Mouse (Mus musculus) heart, embryonic 14.5 days (tissue): Measurements from ENCODE around the gene Slit3. TPM values are rescaled to one million over a fixed set of nuclear protein-coding genes. Genes with fewer than 3 reads are reported as not detected.

Experiments used
- ATAC-seq: fragments of 200-750 bp; cut with Nextera tagmentation; 2 replicates; pipeline ENCODE4 v1.8.0; 2017; ENCODE audit warnings: low read depth, moderate TSS enrichment; ENCODE audit not compliant: insufficient number of reproducible peaks, insufficient read depth, low FRiP score
- H3K27ac ChIP-seq, 2 experiments: fragments of 200-500 bp in 1 of 2; fragments of 300-500 bp in 1 of 2; sonication (generic) in 1 of 2; replicated peaks in 1 of 2; 2 replicates each; pipeline ENCODE4 v1.5.1; 2012 to 2014; ENCODE audit warnings: low read depth in 2 of 2, low read length in 2 of 2, control low read depth in 1 of 2, mild to moderate bottlenecking in 1 of 2, mixed read lengths in 1 of 2; ENCODE audit not compliant: control insufficient read depth in 1 of 2, insufficient read depth in 1 of 2
- H3K27me3 ChIP-seq: fragments of 300-500 bp; sonication (generic); 2 replicates; pipeline ENCODE4 v1.6.1; 2014; ENCODE audit warnings: mild to moderate bottlenecking, low read length, control low read depth; ENCODE audit not compliant: control insufficient read depth, insufficient read depth
- H3K36me3 ChIP-seq: fragments of 300-500 bp; sonication (generic); 2 replicates; pipeline ENCODE4 v1.6.1; 2014; ENCODE audit warnings: mild to moderate bottlenecking, control low read depth, low read length, mixed read lengths; ENCODE audit not compliant: control insufficient read depth, insufficient read depth
- H3K4me1 ChIP-seq, 2 experiments: fragments of 200-500 bp in 1 of 2; fragments of 300-500 bp in 1 of 2; sonication (generic) in 1 of 2; 2 replicates each; pipeline ENCODE4 v1.6.1; 2012 to 2014; ENCODE audit warnings: low read length in 2 of 2, control low read depth in 1 of 2, mixed read lengths in 1 of 2; ENCODE audit not compliant: control insufficient read depth in 2 of 2, insufficient read depth in 2 of 2
- H3K4me2 ChIP-seq: fragments of 300-500 bp; sonication (generic); 2 replicates; pipeline ENCODE4 v1.6.1; 2014; ENCODE audit warnings: mild to moderate bottlenecking, low read length
- H3K4me3 ChIP-seq, 2 experiments: fragments of 200-500 bp in 1 of 2; fragments of 300-500 bp in 1 of 2; sonication (generic) in 1 of 2; 2 replicates each; pipeline ENCODE4 v1.5.1; 2012 to 2014; ENCODE audit warnings: low read length in 2 of 2, mild to moderate bottlenecking in 2 of 2, control low read depth in 1 of 2, low read depth in 1 of 2, moderate library complexity in 1 of 2; ENCODE audit not compliant: control insufficient read depth in 1 of 2, insufficient read depth in 1 of 2
- H3K9ac ChIP-seq: fragments of 300-500 bp; sonication (generic); 2 replicates; pipeline ENCODE4 v1.6.1; 2014; ENCODE audit warnings: mild to moderate bottlenecking, low read length
- H3K9me3 ChIP-seq: fragments of 300-500 bp; sonication (generic); 2 replicates; pipeline ENCODE4 v1.6.1; 2016; ENCODE audit warnings: low read length, control low read depth; ENCODE audit not compliant: control insufficient read depth
- WGBS: fragments of 180-500 bp; shearing (Covaris S2); extraction: QIAGEN DNeasy Blood & Tissue Kit; methylation state at CpG from one replicate; pipeline ENCODE4 v1.1.7; 2014; 5-methylcytosine and 5-hydroxymethylcytosine counted together
- polyA plus RNA-seq: library from polyadenylated mRNA; unstranded; fragments of >200 nt; fragmentation: Nextera tagmentation; extraction: Ambion mirVana; gene quantifications from 2 replicates; pipeline ENCODE4 v1.2.1, GENCODE M21; 2014

Gene Slit3
- polyA plus RNA-seq, 1 experiment from 2014 or later, result 25.7 TPM

DNA sequence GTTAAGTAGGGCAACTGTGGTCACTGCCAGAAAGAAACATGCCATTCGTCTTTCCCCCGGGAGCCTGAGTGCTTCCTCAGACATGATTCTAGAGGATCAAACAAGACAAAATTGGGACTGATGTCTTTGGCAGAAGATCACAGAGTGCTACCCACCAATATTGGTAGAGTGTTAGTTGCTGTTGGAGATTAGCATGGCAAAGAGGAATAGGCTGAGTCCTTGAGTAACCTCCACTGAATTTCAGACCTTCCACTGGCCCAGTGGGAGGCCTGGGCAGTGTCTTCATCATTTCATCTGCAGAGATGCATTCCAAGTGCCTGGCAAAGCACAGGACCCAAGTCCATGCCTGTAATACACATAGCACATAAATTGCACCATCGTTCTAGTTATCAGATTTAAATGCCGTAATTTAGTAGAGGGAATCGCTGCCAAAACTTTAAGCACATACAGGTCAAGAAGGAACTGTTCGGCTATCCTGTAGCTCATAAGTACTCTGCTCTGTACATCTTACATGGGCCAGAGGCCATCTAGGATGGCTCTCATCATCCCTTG lies 77.6 kb downstream of the Slit3 start:
- no peaks in the 10 kb centered on the region for H3K4me1 ChIP-seq
- no peaks in the 10 kb centered on the region for H3K9me3 ChIP-seq
- no peak for ATAC-seq
- H3K9ac ChIP-seq, result no peak overlapping the region
- no peak overlapping the region for H3K4me3 ChIP-seq
- no peaks in the 10 kb centered on the region for H3K36me3 ChIP-seq
- H3K27me3 ChIP-seq, result no peaks in the 10 kb centered on the region
- WGBS, result 84% methylated on average over 6 of the region's 6 CpGs
- no peak overlapping the region for H3K27ac ChIP-seq
- H3K4me2 ChIP-seq, result no peak overlapping the region

- no peaks in the 10 kb centered on the region for H3K9me3 ChIP-seq
- H3K9ac ChIP-seq, result no peak overlapping the region
- H3K4me3 ChIP-seq, result no peak overlapping the region
- no peaks in the 10 kb centered on the region for H3K4me1 ChIP-seq
- no peak overlapping the region for H3K4me2 ChIP-seq
- ATAC-seq, result no peak
- WGBS, result 71% methylated on average over 5 of the region's 5 CpGs
- H3K27ac ChIP-seq, result no peak overlapping the region
- no peaks in the 10 kb centered on the region for H3K27me3 ChIP-seq
- no peaks in the 10 kb centered on the region for H3K36me3 ChIP-seq
These were observed 81.3 kb downstream of the Slit3 start for GRCm38 (mm10) chr11:35202332-35202731.

DNA sequence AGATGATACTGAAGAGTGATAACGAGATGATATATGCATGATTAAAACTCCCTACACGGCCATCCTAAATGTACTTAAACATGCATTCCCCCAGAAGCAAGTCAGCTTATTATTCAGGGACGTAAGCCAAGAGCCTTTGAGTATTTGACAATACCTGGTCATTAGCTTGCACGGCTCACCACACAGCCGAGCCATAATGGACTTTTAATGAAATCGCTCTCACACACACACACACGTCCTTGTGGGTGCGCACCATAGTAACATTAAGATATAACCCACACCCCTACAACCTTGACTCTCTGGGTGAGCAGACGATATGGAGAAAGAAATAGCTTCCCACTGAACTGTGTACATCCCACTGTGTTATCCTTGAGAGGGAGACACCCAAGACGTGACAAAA lies 82.6 kb downstream of the Slit3 start:
- Histone ChIP-seq H3K27me3 (no peaks in the 10 kb centered on the region), H3K36me3 (no peaks in the 10 kb centered on the region), H3K4me1 (no peaks in the 10 kb centered on the region), H3K4me3 (no peak overlapping the region), H3K9me3 (no peaks in the 10 kb centered on the region), H3K27ac (no peak overlapping the region), H3K4me2 (no peak overlapping the region), H3K9ac (no peak overlapping the region)
- 77% methylated on average over 10 of the region's 10 CpGs for WGBS
- no peak for ATAC-seq

- Histone ChIP-seq H3K9ac (no peak overlapping the region), H3K36me3 (no peaks in the 10 kb centered on the region), H3K27me3 (no peaks in the 10 kb centered on the region), H3K27ac (no peak overlapping the region), H3K4me3 (no peak overlapping the region), H3K4me2 (no peak overlapping the region), H3K4me1 (no peaks in the 10 kb centered on the region), H3K9me3 (no peaks in the 10 kb centered on the region)
- WGBS, result 64% methylated on average over 9 of the region's 9 CpGs
- ATAC-seq, result no peak
These were observed 83.1 kb downstream of the Slit3 start for GRCm38 (mm10) chr11:35204084-35204483.

DNA sequence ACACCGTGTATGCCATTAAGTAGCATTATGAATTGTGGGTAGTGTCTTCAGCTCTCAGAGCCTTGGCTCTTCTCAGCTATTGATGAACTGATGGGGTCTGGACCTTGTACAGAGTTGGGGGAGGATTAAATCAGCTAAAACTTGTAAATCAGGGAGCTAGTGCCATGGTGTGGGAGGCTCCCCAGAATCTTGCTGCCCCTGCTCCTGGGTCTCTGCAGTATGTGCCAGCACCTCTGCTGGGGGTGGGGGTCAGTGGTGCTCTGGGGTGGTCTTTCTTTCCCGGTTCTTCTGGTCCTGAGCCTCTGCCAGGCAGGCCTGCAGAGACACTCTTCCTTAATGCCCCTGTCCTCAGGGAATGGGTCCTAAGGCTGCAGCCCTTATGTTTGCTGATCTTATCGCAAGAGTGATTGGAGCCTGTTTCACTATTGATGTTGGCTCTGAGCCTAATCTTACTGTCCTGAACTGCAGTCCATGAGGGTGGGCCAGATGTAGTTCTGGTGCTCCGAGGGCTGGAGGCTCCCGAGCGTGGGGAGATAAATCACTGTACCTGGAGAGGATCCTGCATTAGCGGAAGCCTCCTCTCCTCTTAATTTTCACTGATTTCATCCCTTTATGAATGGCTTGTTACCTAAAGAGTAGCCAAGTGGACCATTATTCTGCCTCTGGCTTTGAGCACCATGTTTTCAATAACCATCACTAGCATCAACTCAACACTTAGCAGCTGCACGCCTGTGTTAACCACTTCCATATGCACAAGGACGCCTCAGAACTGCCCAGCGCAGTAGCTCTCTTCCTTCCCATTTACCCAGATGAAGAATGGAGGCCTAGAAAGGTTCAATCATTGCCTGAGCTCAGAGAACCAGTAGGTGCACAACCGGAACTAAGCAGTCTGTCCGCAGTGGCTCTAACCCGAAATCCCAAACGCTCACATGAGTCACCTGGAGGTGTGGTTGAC lies 90.0 kb downstream of the Slit3 start:
- WGBS, result 66% methylated on average over 14 of the region's 14 CpGs
- H3K4me1 ChIP-seq, result peaks cover 0 to 2% of the 10 kb centered on the region in 2 experiments; a peak in 1 of 4 replicates

DNA sequence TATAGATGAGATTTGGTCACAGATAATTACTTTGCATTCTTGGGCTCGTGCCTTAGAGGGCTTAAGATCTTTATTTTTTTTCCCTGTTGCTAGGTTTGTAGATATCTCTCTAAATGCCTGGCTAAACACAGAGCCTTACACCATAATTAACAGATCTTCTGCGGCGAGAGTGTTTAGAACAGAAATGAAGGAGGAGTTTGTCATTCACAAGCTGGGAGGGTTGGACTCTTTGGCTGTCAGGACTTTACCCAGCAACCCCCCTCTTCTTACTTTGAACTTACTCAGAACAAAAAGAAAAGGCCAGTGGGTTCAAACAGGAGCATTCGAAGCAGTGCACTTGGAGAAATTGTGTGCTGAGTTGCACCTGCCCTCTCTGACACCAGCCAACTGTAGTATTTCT lies 103.0 kb downstream of the Slit3 start:
- WGBS, result 63% methylated on average over 4 of the region's 4 CpGs

More for the DNA sequence above, 90.0 kb downstream of the Slit3 start:
- H3K27ac ChIP-seq, result no peak overlapping the region
- ATAC-seq, result no peak
- H3K9ac ChIP-seq, result no peak overlapping the region
- no peaks in the 10 kb centered on the region for H3K9me3 ChIP-seq
- no peaks in the 10 kb centered on the region for H3K27me3 ChIP-seq
- no peaks in the 10 kb centered on the region for H3K36me3 ChIP-seq
- H3K4me2 ChIP-seq, result no peak overlapping the region
- no peak overlapping the region for H3K4me3 ChIP-seq

GRCm38 (mm10) chr11:35231361-35232090 lies 110.5 kb downstream of the Slit3 start:
- Histone ChIP-seq H3K9me3 (no peaks in the 10 kb centered on the region), H3K4me3 (no peak overlapping the region), H3K9ac (no peak overlapping the region), H3K36me3 (no peaks in the 10 kb centered on the region), H3K4me2 (no peak overlapping the region), H3K27ac (peak overlapping the region; percentile 2 to 53; a peak in 2 of 4 replicates), H3K4me1 (peaks cover 7 to 9% of the 10 kb centered on the region in 2 experiments), H3K27me3 (no peaks in the 10 kb centered on the region)
- ATAC-seq, result no peak
- WGBS, result 54% methylated on average over 10 of the region's 10 CpGs

More for the DNA sequence above, 103.0 kb downstream of the Slit3 start:
- peaks cover 0 to 2% of the 10 kb centered on the region in 2 experiments; a peak in 1 of 4 replicates for H3K4me1 ChIP-seq
- no peaks in the 10 kb centered on the region for H3K27me3 ChIP-seq
- H3K4me2 ChIP-seq, result no peak overlapping the region
- no peaks in the 10 kb centered on the region for H3K9me3 ChIP-seq
- H3K36me3 ChIP-seq, result no peaks in the 10 kb centered on the region
- H3K4me3 ChIP-seq, result no peak overlapping the region
- H3K27ac ChIP-seq, result no peak overlapping the region
- no peak for ATAC-seq
- no peak overlapping the region for H3K9ac ChIP-seq
